Mouse (Mus musculus) heart, adult 2 months (tissue): ENCODE data around the gene Ctnna3. TPM values are rescaled to one million over a fixed set of nuclear protein-coding genes. Genes with fewer than 3 reads are reported as not detected.
A peak's percentile ranks its signal among the peaks of the same experiment; 100 is the strongest.

Experiments used
- DNase-seq, 2 experiments: peaks; one replicate each; pipeline ENCODE4 v3.0.0; 2021
- H3K27ac ChIP-seq: fragments of 200-600 bp; 2 replicates; pipeline ENCODE4 v1.8.1; 2022
- H3K27me3 ChIP-seq: fragments of 200-500 bp; 2 replicates; pipeline ENCODE4 v1.6.1; 2012; ENCODE audit warnings: mild to moderate bottlenecking, low read length, inconsistent platforms, mixed read lengths; ENCODE audit not compliant: control insufficient read depth, insufficient read depth
- H3K36me3 ChIP-seq: fragments of 200-500 bp; 2 replicates; pipeline ENCODE4 v1.6.1; 2012; ENCODE audit warnings: low read length, inconsistent platforms; ENCODE audit not compliant: control insufficient read depth, insufficient read depth
- H3K4me1 ChIP-seq: fragments of 200-500 bp; 2 replicates; pipeline ENCODE4 v1.6.1; 2011; ENCODE audit warnings: low read length; ENCODE audit not compliant: control insufficient read depth, insufficient read depth
- H3K4me3 ChIP-seq: fragments of 200-600 bp; 2 replicates; pipeline ENCODE4 v1.8.1; 2022
- H3K79me2 ChIP-seq: fragments of 200-500 bp; replicated peaks from 2 replicates; pipeline ENCODE4 v1.6.1; 2012; ENCODE audit warnings: mild to moderate bottlenecking, inconsistent platforms, low read length, moderate library complexity, mixed read lengths; ENCODE audit not compliant: control insufficient read depth, insufficient read depth
- H3K9ac ChIP-seq: fragments of 200-500 bp; 2 replicates; pipeline ENCODE4 v1.6.1; 2012; ENCODE audit warnings: low read depth, mild to moderate bottlenecking, control low read depth, inconsistent platforms, low read length, mixed read lengths
- CTCF ChIP-seq: fragments of 200-600 bp; IDR thresholded peaks from 2 replicates; pipeline ENCODE4 v1.8.1; 2022; ENCODE audit warnings: antibody characterized with exemption, mild to moderate bottlenecking, moderate library complexity
- EP300 ChIP-seq: fragments of 200-500 bp; IDR thresholded peaks from 2 replicates; pipeline ENCODE4 v1.6.1; 2011; ENCODE audit warnings: low read depth, low read length, control low read depth; ENCODE audit not compliant: insufficient read depth
- POLR2A ChIP-seq: fragments of 200-500 bp; IDR thresholded peaks from 2 replicates; pipeline ENCODE4 v1.6.1; 2011; ENCODE audit warnings: mild to moderate bottlenecking, low read depth, low read length, control low read depth; ENCODE audit not compliant: insufficient read depth
- WGBS: fragments of 180-500 bp; shearing (Covaris S2); methylation state at CpG from one replicate; pipeline ENCODE4 v1.1.7; 2018; 5-methylcytosine and 5-hydroxymethylcytosine counted together
- intact Hi-C: fragments of 180-260 bp; cut with DNase I; formaldehyde crosslinking; loops from one replicate; pipeline ENCODE4 v1.15.1; 2025
- polyA plus RNA-seq: library from polyadenylated mRNA; depleted of rRNA; stranded (reverse); fragments of >200 nt; gene quantifications from 2 replicates; pipeline ENCODE4 v1.2.3, GENCODE M21; 2012
- total RNA-seq, 2 experiments: library from RNA; stranded (reverse); gene quantifications; 2 replicates each; pipeline ENCODE4 v1.2.3; 2021

Gene Ctnna3
- total and polyA plus RNA-seq, 3 experiments = 6.4 to 54.6 (median 46.9) TPM

DNA sequence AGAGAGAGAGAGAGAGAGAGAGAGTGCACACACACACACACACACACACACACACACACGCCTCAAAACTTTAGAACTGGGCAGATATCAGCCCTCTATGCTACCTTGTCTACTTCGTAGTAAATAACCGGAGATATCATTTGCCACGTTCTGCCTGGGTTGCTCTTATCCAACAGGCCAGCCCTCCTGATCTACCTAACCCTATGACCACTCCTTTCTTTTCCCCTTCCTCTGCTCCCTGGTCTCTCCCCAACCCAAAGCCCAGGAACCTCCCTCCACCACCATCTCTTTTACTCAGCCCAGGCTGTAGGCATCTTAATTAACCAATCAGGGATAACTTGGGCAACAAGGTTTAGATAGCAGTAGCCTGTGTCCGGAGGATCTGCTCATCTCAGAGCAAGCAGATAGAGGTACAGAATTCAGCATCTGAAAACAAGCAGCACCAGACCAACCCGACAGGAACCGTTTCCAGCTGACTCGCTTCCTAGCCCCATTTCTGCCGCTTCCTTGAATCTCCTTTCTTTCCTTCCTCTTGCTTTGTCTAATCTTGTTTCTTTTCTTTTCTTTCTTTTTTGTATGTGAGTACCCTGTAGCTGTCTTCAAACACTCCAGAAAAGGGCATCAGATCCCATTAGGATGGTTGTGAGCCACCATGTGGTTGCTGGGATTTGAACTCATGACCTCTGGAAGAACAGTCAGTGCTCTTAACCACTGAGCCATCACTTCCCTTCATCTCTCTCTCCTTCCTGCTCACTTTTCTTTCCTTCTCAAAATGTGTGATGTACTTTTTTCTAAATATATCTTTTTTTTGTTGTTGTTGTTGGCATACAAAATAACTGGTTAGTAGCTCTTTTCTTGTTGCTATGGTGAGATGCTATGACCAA is 6.1 kb upstream of the Ctnna3 start:
- H3K9ac ChIP-seq = no peak overlapping the region
- no peaks in the 10 kb centered on the region for H3K4me1 ChIP-seq
- no peak overlapping the region for H3K4me3 ChIP-seq
- no peaks in the 10 kb centered on the region for H3K79me2 ChIP-seq
- H3K36me3 ChIP-seq = no peaks in the 10 kb centered on the region
- H3K27me3 ChIP-seq = no peaks in the 10 kb centered on the region
- TF ChIP-seq POLR2A (no peak), CTCF (no peak), EP300 (no peak)
- intact Hi-C loops = loop anchor here (2.0 to 5.0 kb wide), 2 partner anchors 55 to 158 kb away; no protein-coding TSS in a partner anchor
- no peak overlapping the region for H3K27ac ChIP-seq
- WGBS = 74% methylated on average over 9 of the region's 9 CpGs
- no peak for DNase-seq

DNA sequence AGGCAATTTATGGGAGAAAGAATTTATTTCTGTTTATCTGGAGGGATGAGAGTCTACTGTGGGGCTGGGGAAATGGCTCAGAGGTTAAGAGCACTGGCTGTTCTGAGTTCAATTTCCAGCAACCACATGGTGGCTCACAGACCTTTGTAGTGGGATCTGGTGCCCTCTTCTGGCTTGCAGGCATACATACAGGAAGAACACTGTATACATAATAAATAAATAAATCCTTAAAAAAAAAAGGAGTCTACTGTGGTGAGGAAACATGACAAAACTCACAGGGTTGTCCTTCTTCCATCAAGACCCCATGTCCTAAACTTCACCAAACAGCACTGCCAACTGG is 5.5 kb upstream of the Ctnna3 start:
- peak in 1 of 2 experiments; percentile 31 for DNase-seq
- no peak overlapping the region for H3K27ac ChIP-seq
- H3K36me3 ChIP-seq = no peaks in the 10 kb centered on the region
- H3K27me3 ChIP-seq = no peaks in the 10 kb centered on the region
- H3K9ac ChIP-seq = no peak overlapping the region
- intact Hi-C loops = loop anchor here (5.0 kb wide), 1 partner anchor 158 kb away; no protein-coding TSS in a partner anchor
- no peak overlapping the region for H3K4me3 ChIP-seq
- no peak for TF ChIP-seq EP300
- peak; percentile 75 for TF ChIP-seq CTCF
- H3K79me2 ChIP-seq = no peaks in the 10 kb centered on the region
- H3K4me1 ChIP-seq = no peaks in the 10 kb centered on the region

DNA sequence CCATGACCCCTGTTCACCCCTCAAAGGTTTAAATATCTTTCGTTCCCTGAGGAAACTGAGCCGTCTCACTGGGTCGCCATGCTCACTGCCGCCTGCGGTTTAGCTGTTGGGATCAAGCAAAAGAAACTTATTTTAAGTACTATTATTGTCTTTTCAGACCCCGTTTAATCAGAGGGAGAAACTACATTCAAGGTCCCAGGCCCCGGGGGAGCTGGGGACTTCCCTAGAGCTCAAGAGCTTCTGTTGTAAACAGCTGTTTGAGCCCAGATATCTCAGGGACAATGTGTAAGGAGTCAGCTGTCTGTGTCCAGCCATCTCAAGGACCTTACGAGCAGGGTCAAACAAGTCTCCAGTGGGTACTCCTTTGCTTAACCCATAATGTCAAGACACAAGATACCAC is 2.8 kb upstream of the Ctnna3 start:
- WGBS = 65% methylated on average over 8 of the region's 8 CpGs
- H3K4me1 ChIP-seq = no peaks in the 10 kb centered on the region; the same call in 1 of the 2 replicates
- no peak for DNase-seq
- H3K9ac ChIP-seq = no peak overlapping the region
- intact Hi-C loops = no loop called here
- H3K27ac ChIP-seq = no peak overlapping the region
- H3K27me3 ChIP-seq = no peaks in the 10 kb centered on the region
- H3K36me3 ChIP-seq = no peaks in the 10 kb centered on the region
- TF ChIP-seq POLR2A (no peak), EP300 (no peak), CTCF (no peak)
- H3K79me2 ChIP-seq = no peaks in the 10 kb centered on the region
- H3K4me3 ChIP-seq = no peak overlapping the region

DNA sequence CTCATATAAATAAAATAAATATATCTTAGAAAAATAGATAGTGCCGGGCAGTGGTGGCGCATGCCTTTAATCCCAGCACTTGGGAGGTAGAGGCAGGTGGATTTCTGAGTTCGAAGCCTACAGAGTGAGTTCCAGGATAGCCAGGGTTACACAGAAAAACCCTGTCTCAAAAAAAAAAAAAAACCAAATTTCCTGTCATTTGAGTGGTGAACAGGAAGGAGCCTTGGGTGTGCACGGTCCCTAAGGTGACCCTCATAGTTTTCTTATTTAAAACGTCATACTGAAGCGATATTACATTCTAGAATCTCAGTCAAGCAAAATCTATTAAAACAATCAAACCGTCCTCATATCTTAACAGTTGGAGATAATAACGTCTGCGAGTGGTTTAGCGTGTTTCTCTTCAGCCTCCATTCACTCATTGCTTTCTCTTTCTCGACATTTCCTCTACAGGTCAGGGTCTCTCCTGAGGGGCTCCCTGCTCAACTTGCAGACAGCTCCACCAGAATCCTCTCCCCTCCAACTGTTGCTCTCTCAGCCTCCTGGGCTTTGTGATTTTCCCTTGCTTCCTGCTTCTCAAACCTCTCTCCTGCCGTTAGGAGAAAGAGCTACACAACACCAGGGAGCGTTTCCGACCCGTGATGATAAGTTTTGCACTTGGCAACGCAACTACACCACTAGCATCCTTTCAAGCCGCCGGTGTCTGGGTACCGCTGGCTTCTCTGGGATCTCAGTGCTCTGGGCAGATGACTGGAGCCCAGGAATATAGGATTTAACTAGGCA is 1.5 kb upstream of the Ctnna3 start:
- peak; percentile 43 to 47 for DNase-seq
- Histone ChIP-seq H3K9ac (peak overlapping the region; percentile 1; the same call in 1 of the 2 replicates), H3K4me1 (no peaks in the 10 kb centered on the region; the same call in 1 of the 2 replicates), H3K4me3 (peak overlapping the region; percentile 87), H3K79me2 (no peaks in the 10 kb centered on the region), H3K27ac (peak overlapping the region; percentile 48), H3K36me3 (no peaks in the 10 kb centered on the region), H3K27me3 (no peaks in the 10 kb centered on the region)
- intact Hi-C loops = loop anchor here (1.0 to 2.0 kb wide), 3 partner anchors 28 to 89 kb away; partner anchors contain the start of gene Dnajc12
- 15% methylated on average over 19 of the region's 19 CpGs for WGBS
- TF ChIP-seq EP300 = no peak
- no peak for TF ChIP-seq CTCF
- TF ChIP-seq POLR2A = no peak

DNA sequence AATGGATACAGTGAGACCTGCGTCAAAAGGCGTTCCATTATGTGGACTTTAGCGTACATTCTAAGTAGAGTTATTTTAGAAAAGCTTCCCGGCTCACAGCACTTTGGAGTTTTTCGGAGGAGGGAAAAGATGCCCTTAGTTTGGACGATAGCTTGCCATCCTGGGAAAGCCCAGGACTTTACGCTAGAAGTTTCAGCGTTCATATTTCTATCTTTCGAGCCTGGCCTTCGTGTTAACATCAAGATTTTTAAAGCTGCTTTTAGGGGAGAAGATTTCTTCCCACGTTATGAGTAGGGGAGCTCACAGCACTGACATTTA is 916 bp upstream of the Ctnna3 start:
- H3K9ac ChIP-seq = peak overlapping the region; percentile 1; the same call in 1 of the 2 replicates
- H3K4me3 ChIP-seq = peak overlapping the region; percentile 87
- no peaks in the 10 kb centered on the region for H3K27me3 ChIP-seq
- DNase-seq = no peak
- 1% methylated on average over 11 of the region's 11 CpGs for WGBS
- TF ChIP-seq EP300 = no peak
- TF ChIP-seq POLR2A = no peak
- no peak for TF ChIP-seq CTCF
- intact Hi-C loops = loop anchor here (1.0 to 2.0 kb wide), 3 partner anchors 28 to 90 kb away; partner anchors contain the start of gene Dnajc12
- H3K36me3 ChIP-seq = no peaks in the 10 kb centered on the region
- H3K27ac ChIP-seq = peak overlapping the region; percentile 48
- no peaks in the 10 kb centered on the region for H3K79me2 ChIP-seq
- H3K4me1 ChIP-seq = no peaks in the 10 kb centered on the region; the same call in 1 of the 2 replicates

DNA sequence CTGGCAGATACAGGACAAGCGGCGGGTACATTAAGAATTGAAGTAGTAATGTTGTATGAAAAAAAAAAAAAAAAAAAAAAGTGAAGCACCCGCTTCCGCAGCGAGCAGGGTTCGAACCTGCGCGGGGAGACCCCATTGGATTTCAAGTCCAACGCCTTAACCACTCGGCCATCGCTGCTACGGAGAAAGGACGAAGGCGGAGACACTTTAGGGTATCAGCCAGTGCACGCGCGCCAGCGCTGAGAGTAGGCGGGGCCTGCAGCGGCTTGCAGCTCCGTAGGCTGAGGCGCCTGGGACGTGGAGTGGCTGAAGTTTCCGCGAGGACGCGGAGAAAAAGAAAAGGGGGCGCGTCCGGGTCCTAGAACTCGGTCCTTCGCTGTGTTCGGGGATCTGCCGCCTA is 518 bp upstream of the Ctnna3 start:
- Histone ChIP-seq H3K79me2 (no peaks in the 10 kb centered on the region), H3K4me1 (no peaks in the 10 kb centered on the region; the same call in 1 of the 2 replicates), H3K9ac (peak overlapping the region; percentile 83), H3K4me3 (peak overlapping the region; percentile 87), H3K36me3 (no peaks in the 10 kb centered on the region), H3K27ac (peak overlapping the region; percentile 77), H3K27me3 (no peaks in the 10 kb centered on the region)
- DNase-seq = peak; percentile 98 to 100
- TF ChIP-seq CTCF (no peak), EP300 (peak; percentile 96), POLR2A (no peak)
- WGBS = under 1% methylated on average over 34 of the region's 34 CpGs
- intact Hi-C loops = loop anchor here (1.0 to 2.0 kb wide), 3 partner anchors 27 to 90 kb away; partner anchors contain the start of gene Dnajc12
